Mouse (Mus musculus) adipocyte (in vitro differentiated cells): ENCODE measurements at regions not wholly inside any gene's neighbourhood (a gene's known extent, or its start where the extent isn't known, plus 50 kb on each side); places are given as distances from the start of the nearest gene placed in this dataset.

Experiments
- DNase-seq: peaks from one replicate; pipeline ENCODE4 v3.0.0-alpha.2; 2016; ENCODE audit warnings: low spot score

DNA sequence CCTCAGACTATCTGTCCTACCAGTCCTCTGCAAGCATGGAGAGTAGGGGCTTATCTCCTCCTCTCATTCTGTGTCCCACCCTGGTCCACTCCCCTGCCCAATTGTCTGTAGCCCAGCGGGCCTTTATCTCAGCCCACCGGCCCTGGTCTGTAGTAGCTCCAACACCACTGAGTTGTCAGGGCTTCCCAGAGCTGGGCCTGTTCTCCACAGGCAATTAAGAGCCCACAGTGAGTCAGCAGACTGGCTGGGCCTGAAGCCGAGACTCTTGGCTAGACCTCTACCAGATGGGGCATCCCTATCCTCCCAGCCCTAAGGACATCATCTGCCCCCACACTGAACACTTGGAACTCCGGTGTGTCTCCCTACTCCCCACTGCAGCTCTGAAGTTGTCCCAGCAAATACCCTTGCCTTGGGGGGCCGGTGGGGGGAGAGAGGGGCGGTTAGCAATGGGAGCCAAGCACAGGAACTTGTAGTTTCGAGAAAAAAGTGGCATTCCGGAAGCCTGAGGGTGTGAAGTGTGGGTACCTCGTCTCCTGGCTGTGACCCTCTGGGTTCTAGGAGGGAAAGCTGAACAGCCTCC is 64.7 kb upstream of the Dlg1 start:
- peak; percentile 79 for DNase-seq

DNA sequence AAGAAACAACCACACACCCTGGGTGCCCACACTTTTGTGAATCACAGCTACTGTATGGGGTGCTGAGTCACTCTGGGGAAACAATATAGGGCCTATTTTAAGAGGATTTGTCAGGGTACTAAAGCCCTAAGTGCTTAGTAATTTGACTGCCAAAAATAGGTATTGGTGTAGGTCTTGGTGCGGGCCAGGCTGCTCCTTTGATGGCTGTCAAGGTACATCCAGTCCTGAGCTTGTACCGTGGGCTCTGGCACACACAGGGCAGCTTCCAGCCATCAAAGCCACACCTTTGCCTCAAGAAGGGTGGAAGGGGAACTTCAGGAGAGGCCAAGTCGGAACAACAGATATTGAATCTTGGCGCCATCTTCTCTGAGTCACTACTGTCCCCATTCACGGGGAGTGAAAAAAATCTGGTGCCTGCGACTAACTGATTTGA is 64.2 kb upstream of the Dlg1 start:
- DNase-seq = no peak

GRCm38 (mm10) chr16:31601278-31601677 is 62.0 kb upstream of the Dlg1 start:
- DNase-seq = peak; percentile 54

DNA sequence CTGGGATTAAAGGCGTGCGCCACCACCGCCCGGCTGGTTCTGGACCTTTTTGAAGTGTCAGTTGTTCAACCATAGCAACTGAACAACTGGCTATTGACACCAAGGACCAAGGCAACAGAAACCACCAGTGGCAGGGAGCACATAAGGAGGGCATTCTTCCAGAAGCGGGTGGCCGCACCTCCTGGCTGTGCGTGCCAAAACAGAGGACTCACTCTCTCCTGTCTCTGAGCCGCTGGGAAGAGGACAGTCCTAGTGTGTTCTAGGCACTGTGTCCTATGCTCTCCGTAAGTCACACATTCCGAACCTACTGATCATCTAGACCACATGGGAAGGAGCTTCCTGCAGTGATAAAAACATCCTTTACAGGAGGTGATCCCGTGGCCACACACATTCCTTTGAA is 60.1 kb upstream of the Dlg1 start:
- DNase-seq = no peak

GRCm38 (mm10) chr16:31606389-31607177 is 56.7 kb upstream of the Dlg1 start:
- no peak for DNase-seq

DNA sequence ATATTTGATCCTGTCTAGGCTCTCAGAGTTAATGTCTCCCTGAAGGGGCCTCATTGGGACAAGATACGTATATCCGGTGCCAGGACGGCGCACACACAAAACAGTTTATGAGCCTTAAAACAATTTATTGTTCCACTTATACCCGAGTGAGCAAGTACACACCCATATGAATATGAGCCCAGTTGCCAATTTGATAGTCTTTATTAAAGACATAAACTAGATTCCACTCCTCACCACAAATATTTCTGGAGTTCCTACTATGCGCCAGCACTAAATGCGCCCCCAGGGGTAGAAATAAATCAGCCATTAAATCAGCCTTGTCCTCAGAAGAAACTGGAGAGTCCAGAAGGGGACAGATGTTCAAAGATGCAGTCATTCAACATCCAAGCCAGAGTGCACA is 54.3 kb upstream of the Dlg1 start:
- DNase-seq = no peak

DNA sequence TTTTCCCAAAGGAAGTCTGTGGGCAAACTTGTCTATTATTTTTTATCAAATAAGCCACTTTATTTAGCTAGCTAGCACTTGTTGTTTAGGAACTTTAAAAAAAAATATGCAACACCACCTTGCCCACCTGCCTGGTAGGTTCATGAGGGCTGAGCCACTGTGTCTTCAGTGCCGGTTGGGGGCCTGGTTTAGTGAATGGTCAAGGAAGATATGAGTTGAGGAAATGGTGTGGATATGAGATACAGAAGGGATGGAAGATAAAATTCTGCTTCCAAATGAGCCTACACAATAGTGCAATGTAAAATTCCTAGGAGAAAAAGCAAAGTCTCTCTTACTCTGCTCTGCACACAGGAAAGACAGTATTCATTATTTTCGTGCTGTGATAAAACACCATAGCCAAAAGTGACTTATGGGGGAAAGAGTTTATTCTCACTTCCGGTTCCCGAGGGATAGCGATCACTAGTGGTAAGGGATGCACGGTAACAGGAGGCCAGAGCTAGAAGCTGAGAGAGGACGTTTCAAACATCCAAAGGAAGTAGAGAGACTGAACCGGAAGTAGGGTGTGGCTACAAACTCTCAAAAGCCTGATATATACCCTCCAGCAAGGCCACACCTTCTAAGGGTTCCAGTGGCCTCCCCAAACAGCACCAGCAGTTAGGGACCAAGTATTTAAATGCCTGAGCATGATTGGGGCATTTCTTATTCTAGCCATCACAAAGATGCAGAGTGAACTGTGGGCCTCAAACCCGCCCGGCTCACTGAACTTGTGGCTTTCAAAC is 53.7 kb upstream of the Dlg1 start:
- DNase-seq = no peak
